Mouse (Mus musculus) embryonic facial prominence, embryonic 14.5 days (tissue): Measurements from ENCODE around the gene Zfyve1. TPM values are rescaled to one million over a fixed set of nuclear protein-coding genes. Genes with fewer than 3 reads are reported as not detected.
A peak's percentile ranks its signal among the peaks of the same experiment; 100 is the strongest.

ENCODE experiments used
- ATAC-seq: fragments of 200-750 bp; cut with Nextera tagmentation; 2 replicates; pipeline ENCODE4 v1.8.0; 2017; ENCODE audit warnings: low read depth, moderate number of reproducible peaks, moderate TSS enrichment
- DNase-seq: peaks from one replicate; pipeline ENCODE4 v3.0.0-alpha.2; 2015; ENCODE audit warnings: low spot score
- H3K27ac ChIP-seq: fragments of 300-500 bp; sonication (generic); replicated peaks from 2 replicates; pipeline ENCODE4 v1.5.1; 2014; ENCODE audit warnings: low read depth, mild to moderate bottlenecking, low read length, moderate library complexity
- H3K27me3 ChIP-seq: fragments of 300-500 bp; sonication (generic); replicated peaks from 2 replicates; pipeline ENCODE4 v1.6.1; 2014; ENCODE audit warnings: low read length; ENCODE audit not compliant: control insufficient read depth, insufficient read depth
- H3K36me3 ChIP-seq: fragments of 300-500 bp; sonication (generic); 2 replicates; pipeline ENCODE4 v1.6.1; 2014; ENCODE audit warnings: low read length, mixed read lengths; ENCODE audit not compliant: control insufficient read depth, insufficient read depth
- H3K4me1 ChIP-seq: fragments of 300-500 bp; sonication (generic); 2 replicates; pipeline ENCODE4 v1.6.1; 2014; ENCODE audit warnings: antibody characterized with exemption, low read length; ENCODE audit not compliant: control insufficient read depth, insufficient read depth
- H3K4me2 ChIP-seq: fragments of 300-500 bp; sonication (generic); 2 replicates; pipeline ENCODE4 v1.6.1; 2014; ENCODE audit warnings: low read depth, mild to moderate bottlenecking, low read length, moderate library complexity, mixed read lengths
- H3K4me3 ChIP-seq: fragments of 300-500 bp; sonication (generic); 2 replicates; pipeline ENCODE4 v1.5.1; 2014; ENCODE audit warnings: low read depth, mild to moderate bottlenecking, low read length
- H3K9ac ChIP-seq: fragments of 300-500 bp; sonication (generic); 2 replicates; pipeline ENCODE4 v1.6.1; 2014; ENCODE audit warnings: low read depth, mild to moderate bottlenecking, low read length, moderate library complexity, mixed read lengths
- H3K9me3 ChIP-seq: fragments of 300-500 bp; sonication (generic); 2 replicates; pipeline ENCODE4 v1.6.1; 2016; ENCODE audit warnings: low read length; ENCODE audit not compliant: control insufficient read depth
- WGBS: fragments of 180-500 bp; shearing (Covaris S2); extraction: QIAGEN DNeasy Blood & Tissue Kit; methylation state at CpG from one replicate; pipeline ENCODE4 v1.1.7; 2014; 5-methylcytosine and 5-hydroxymethylcytosine counted together
- polyA plus RNA-seq: library from polyadenylated mRNA; unstranded; fragments of >200 nt; fragmentation: Nextera tagmentation; extraction: Ambion mirVana; gene quantifications from 2 replicates; pipeline ENCODE4 v1.2.1, GENCODE M21; 2014

The Zfyve1 gene
- polyA plus RNA-seq, 1 experiment from 2014 or later = 18.6 TPM

DNA sequence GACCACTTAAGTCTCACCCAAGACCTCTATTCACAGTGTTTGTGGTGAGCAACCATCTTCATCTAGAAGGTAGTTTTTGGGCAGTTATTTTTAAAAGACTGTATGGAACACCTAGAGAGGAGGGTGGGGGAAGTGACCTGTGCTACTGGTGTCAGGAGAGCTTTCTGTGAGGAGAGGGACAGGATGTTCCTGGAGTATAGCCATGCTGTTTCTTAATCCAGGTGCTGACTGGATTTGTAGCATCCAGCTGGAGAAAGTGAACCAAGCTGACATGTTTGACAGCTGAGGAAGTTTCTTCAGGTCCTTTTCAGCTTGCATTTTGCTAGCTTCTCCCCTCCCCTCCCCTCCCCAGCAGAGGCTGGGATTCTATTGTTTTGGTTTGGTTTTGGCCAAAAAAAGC is 52.2 kb downstream of the Zfyve1 start:
- ATAC-seq = no peak
- Histone ChIP-seq H3K9ac (no peak overlapping the region), H3K4me1 (no peaks in the 10 kb centered on the region), H3K4me3 (no peak overlapping the region), H3K4me2 (no peak overlapping the region), H3K36me3 (peaks cover 65% of the 10 kb centered on the region), H3K9me3 (no peaks in the 10 kb centered on the region), H3K27me3 (no peaks in the 10 kb centered on the region), H3K27ac (no peak overlapping the region)
- DNase-seq = no peak

DNA sequence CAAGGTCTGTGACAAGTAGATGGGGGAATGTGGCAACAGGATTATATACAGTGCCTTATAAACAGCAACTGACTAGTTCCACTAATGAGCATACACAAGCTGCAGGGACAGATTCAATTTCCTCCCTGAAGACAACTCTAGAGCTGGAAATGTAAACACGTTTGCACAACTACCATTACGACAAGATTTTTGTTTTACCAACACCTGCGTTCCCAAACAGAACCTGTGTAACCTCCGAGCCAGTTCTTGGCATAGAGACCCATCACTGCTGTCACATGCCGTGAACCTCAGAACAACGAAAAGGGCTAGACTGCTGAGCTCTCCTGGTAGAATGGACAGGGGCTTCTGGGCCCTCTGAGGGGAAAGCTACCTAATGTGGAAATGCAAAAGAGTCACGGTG is 53.0 kb downstream of the Zfyve1 start:
- 71% methylated on average over 7 of the region's 7 CpGs for WGBS

DNA sequence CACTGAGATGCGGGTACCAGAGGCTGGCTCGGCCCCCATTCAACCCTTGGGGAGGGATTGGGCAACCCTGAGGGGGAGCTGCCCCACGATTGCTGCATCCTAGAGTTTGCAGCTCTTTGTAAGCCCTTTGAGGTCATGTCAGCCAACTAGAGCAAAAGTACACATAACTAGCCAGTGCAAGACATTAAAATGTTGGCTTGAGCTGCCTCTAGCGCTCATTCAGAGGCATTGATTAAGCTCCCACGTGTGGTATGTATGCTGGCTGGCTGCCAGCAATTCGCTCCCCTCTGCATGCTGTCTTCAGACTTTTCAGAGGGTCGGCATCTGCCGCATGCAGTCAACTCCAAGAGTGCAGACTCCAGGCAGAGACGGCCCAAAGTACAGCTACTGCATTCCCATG is 61.0 kb downstream of the Zfyve1 start:
- Histone ChIP-seq H3K4me3 (no peak overlapping the region), H3K4me2 (no peak overlapping the region), H3K9me3 (no peaks in the 10 kb centered on the region), H3K9ac (no peak overlapping the region), H3K27ac (no peak overlapping the region), H3K4me1 (peaks cover 9% of the 10 kb centered on the region; the same call in 1 of the 2 replicates), H3K36me3 (peaks cover 84% of the 10 kb centered on the region), H3K27me3 (no peaks in the 10 kb centered on the region)
- peak; percentile 12; the same call in 1 of the 2 replicates for ATAC-seq
- peak; percentile 83 for DNase-seq
- WGBS = 39% methylated on average over 9 of the region's 9 CpGs

More for the DNA sequence above, 53.0 kb downstream of the Zfyve1 start:
- ATAC-seq = peak; percentile 37; the same call in 1 of the 2 replicates
- H3K27me3 ChIP-seq = no peaks in the 10 kb centered on the region
- no peaks in the 10 kb centered on the region for H3K9me3 ChIP-seq
- no peak overlapping the region for H3K9ac ChIP-seq
- DNase-seq = no peak
- no peak overlapping the region for H3K4me2 ChIP-seq
- H3K4me3 ChIP-seq = no peak overlapping the region
- peaks cover 65% of the 10 kb centered on the region for H3K36me3 ChIP-seq
- no peak overlapping the region for H3K27ac ChIP-seq
- H3K4me1 ChIP-seq = no peaks in the 10 kb centered on the region

DNA sequence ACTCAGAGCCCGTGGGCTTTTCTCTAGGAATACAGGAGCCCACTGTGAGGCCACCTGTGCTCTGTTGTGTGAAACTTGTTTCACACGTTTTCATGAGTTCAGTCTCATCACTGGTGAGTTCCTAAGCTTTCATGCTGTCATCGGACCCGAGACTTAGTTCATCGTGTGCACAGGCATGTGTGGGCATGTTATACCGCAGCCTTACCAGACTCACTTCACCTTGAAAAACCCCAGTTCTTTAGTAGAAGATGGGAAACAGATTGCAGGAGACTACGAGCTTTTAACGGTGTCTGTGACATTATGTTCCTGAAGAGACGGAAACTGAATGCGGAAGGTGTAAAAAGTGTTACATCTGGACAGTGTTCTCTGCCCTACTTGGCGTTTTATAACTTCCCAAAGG is 61.6 kb downstream of the Zfyve1 start:
- ATAC-seq = no peak
- H3K27ac ChIP-seq = no peak overlapping the region
- peaks cover 84% of the 10 kb centered on the region for H3K36me3 ChIP-seq
- no peaks in the 10 kb centered on the region for H3K9me3 ChIP-seq
- H3K4me1 ChIP-seq = peaks cover 9% of the 10 kb centered on the region; the same call in 1 of the 2 replicates
- H3K4me2 ChIP-seq = no peak overlapping the region
- no peak overlapping the region for H3K9ac ChIP-seq
- no peaks in the 10 kb centered on the region for H3K27me3 ChIP-seq
- DNase-seq = peak; percentile 35
- no peak overlapping the region for H3K4me3 ChIP-seq
- 62% methylated on average over 11 of the region's 11 CpGs for WGBS

DNA sequence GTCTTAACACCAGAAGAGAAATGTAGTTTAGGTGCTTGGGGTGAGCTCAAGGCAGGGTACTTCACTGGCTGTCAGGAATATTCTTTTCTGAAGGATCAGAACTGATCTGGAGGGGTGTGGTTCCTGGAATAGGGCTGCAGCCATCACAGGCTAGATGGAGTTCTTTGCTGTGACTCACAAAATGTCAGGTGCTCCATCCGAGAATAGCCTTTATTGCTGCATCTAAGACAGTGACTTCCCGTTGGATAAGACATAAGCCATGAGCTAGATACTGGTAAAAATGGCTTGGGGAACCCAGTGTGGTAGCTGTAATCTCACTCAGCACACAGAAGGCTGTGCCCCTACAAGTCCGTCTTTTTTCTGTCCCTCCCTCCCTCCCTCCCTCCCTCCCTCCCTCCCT is 62.8 kb downstream of the Zfyve1 start:
- DNase-seq (no peak), ATAC-seq (no peak)
- Histone ChIP-seq H3K27ac (no peak overlapping the region), H3K9ac (no peak overlapping the region), H3K4me2 (no peak overlapping the region), H3K4me3 (no peak overlapping the region), H3K9me3 (no peaks in the 10 kb centered on the region), H3K4me1 (peaks cover 9% of the 10 kb centered on the region; the same call in 1 of the 2 replicates), H3K27me3 (no peaks in the 10 kb centered on the region), H3K36me3 (peaks cover 78% of the 10 kb centered on the region)
- 86% methylated on average over 3 of the region's 3 CpGs for WGBS

DNA sequence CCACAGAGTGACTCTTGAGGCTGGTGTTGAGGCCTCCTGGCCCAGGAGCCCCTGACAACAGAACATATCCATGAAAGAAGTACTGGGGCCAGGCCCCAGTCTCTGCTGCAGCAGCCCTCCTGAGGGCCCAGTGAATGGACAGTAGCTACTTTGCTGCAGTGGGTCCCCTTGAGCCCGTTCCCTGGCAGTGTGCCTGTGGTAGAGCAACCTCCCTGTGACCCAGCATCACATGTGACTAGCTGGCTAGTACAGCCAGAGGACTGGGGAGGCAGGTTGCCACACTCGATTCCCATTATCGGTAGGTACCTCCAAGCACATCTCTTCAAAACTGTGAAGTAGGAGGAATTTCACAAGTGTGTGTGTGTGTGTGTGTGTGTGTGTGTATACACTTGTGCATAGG is 64.1 kb downstream of the Zfyve1 start:
- no peak for DNase-seq
- H3K4me1 ChIP-seq = peaks cover 9% of the 10 kb centered on the region; the same call in 1 of the 2 replicates
- no peak overlapping the region for H3K27ac ChIP-seq
- H3K27me3 ChIP-seq = no peaks in the 10 kb centered on the region
- 91% methylated on average over 3 of the region's 3 CpGs for WGBS
- peaks cover 70% of the 10 kb centered on the region for H3K36me3 ChIP-seq
- H3K4me2 ChIP-seq = no peak overlapping the region
- H3K4me3 ChIP-seq = no peak overlapping the region
- H3K9me3 ChIP-seq = no peaks in the 10 kb centered on the region
- no peak overlapping the region for H3K9ac ChIP-seq
- ATAC-seq = no peak

DNA sequence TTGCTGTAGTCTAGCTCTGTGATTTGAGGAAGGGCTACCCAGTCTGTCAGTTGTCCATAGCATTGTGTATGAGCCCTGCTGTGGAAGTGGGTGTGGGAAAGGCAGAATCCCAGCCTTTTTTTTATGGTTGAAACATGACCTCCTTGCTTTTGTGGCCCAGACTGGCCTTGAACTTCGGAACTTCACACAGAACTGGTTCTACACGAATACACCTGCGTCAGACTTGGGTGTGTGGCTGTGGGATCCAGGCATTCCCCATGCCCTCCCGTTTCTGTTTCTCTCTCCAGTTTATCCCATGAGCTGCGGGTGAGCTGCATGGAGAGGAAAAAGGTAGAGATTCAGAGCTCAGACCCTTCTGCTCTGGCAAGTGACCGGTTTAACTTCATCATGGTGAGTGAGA is 65.0 kb downstream of the Zfyve1 start:
- ATAC-seq (no peak), DNase-seq (no peak)
- Histone ChIP-seq H3K36me3 (peaks cover 63% of the 10 kb centered on the region), H3K9me3 (no peaks in the 10 kb centered on the region), H3K4me2 (no peak overlapping the region), H3K27ac (no peak overlapping the region), H3K4me1 (peaks cover 9% of the 10 kb centered on the region; the same call in 1 of the 2 replicates), H3K27me3 (no peaks in the 10 kb centered on the region), H3K9ac (no peak overlapping the region), H3K4me3 (no peak overlapping the region)
- WGBS = 91% methylated on average over 6 of the region's 6 CpGs

DNA sequence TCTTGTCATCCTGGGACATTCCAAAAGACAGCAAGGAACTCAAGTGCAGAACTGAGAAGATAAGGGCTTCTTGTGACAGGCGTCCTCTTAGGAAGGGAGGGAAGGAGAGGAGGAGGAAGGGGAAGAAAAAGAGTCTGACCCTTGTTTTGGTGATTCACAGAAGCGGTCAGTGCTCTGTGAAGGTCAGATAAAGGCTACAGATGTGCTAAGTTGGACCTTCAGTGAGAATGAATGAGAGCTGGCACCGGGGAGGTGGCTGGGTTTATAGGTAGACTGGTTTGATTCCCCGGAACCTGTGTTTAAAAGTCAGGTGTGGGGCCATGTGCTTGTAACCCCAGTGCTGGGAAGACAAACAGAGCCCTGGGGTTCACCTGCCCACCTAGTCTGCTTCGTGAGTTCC is 68.4 kb downstream of the Zfyve1 start:
- no peak overlapping the region for H3K27ac ChIP-seq
- H3K36me3 ChIP-seq = peaks cover 42% of the 10 kb centered on the region
- H3K9me3 ChIP-seq = no peaks in the 10 kb centered on the region
- DNase-seq (no peak), ATAC-seq (no peak)
- WGBS = 88% methylated on average over 5 of the region's 5 CpGs
- H3K4me1 ChIP-seq = no peaks in the 10 kb centered on the region
- H3K27me3 ChIP-seq = no peaks in the 10 kb centered on the region
- H3K4me3 ChIP-seq = no peak overlapping the region
- no peak overlapping the region for H3K9ac ChIP-seq
- no peak overlapping the region for H3K4me2 ChIP-seq

DNA sequence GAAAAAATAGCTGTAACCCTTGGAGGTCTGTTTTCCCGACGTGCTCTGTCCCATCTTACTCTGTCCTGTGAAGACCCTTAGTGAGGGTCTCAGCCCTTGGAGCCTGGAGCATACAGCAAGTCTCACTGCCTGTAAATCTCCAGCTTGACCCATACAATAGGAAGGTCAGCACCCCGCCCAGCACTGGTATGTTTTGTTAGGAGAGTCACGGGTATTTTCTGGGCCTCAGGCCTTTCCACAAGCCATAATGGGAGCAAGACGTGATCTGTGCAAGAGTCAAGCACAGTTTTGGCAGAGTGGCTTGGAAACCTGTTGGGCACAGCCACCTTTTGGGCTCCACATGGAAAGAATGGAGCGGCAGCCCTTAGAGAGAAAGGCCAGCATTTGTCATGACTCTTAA is 69.2 kb downstream of the Zfyve1 start:
- no peak overlapping the region for H3K4me2 ChIP-seq
- H3K4me3 ChIP-seq = no peak overlapping the region
- no peaks in the 10 kb centered on the region for H3K9me3 ChIP-seq
- no peak overlapping the region for H3K9ac ChIP-seq
- H3K27me3 ChIP-seq = no peaks in the 10 kb centered on the region
- no peaks in the 10 kb centered on the region for H3K4me1 ChIP-seq
- H3K36me3 ChIP-seq = peaks cover 34% of the 10 kb centered on the region
- no peak for ATAC-seq
- no peak for DNase-seq
- no peak overlapping the region for H3K27ac ChIP-seq
- WGBS = 48% methylated on average over 6 of the region's 6 CpGs
